Mouse (Mus musculus) liver, adult 2 months (tissue): ENCODE measurements around the gene Gbp2b.

Experiments used
- CTCF ChIP-seq: fragments of 200-500 bp; IDR thresholded peaks from 2 replicates; pipeline ENCODE4 v1.5.1; 2011; ENCODE audit warnings: low read depth, low read length, control low read depth
- POLR2A ChIP-seq: fragments of 200-500 bp; IDR thresholded peaks from 2 replicates; pipeline ENCODE4 v1.6.1; 2011; ENCODE audit warnings: low read length, control low read depth; ENCODE audit not compliant: insufficient read depth; ENCODE audit errors: extremely low read depth

DNA sequence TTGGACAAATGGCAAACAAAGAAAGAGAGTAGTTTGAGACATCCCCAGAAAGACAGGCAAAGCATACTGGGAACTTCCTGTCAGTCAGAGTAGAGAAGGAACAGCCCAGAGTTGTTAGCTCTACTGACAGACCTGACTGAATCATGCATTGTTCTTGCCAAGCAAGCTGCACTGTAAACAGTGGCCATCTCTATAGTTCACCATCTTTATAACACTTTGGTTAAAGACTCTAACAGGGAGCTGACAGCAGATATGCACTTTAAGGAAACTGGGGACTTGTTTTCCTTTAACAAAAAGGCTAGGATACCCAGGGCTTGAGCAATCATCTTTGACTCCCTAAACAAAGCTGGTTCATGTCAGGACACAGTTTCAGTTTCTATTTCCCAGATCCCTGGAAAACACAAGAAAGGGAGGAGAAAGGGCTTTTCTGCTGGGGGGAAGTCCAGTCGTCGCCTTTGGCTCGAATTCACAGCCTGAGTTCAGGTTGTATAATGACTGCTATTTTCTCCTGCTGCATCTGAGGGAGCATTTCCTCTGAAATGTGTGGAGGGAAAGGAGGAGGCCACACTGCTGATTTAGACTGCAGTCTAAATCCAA is 34.9 kb upstream of the Gbp2b start, which contains the start of gene Gbp3:
- no peak for TF ChIP-seq POLR2A
- no peak for TF ChIP-seq CTCF
